Mouse (Mus musculus): ENCODE measurements around the gene Pakap. TPM values are rescaled to one million over a fixed set of nuclear protein-coding genes. Genes with fewer than 3 reads are reported as not detected.

The Pakap gene
- total and polyA plus RNA-seq, 2 experiments = 0.06 to 0.18 TPM

DNA sequence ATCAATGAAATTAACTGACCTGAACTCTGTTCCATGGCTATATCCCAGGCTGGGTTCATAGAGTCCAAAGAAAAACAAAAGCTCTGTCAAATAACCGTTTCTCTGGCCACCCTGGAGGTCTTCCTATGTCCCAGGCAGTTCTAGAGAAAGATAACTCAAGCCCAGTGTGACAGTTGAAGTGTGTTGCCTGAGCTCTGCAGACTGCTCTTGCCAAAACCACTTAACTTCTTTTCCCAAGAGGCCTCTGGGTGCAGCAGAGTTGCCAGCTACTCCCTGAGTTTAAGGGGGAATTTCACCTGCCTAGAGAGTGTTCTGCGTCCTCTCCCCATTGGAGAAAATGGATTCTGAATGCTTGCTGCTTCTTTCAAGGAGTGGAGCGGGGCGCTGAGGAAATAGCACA, 24.8 kb downstream of the Pakap start:
- Histone ChIP-seq H3K36me3 (ENCODE audit: control insufficient read depth, insufficient read depth, low read length) (no peaks in the 10 kb centered on the region), H3K27ac (replicated peaks; ENCODE audit: insufficient read depth, low read depth, low read length) (no peak overlapping the region), H3K79me2 (ENCODE audit: control insufficient read depth, insufficient read depth, low read length) (no peaks in the 10 kb centered on the region), H3K9ac (ENCODE audit: low read depth, low read length) (no peak overlapping the region), H3K4me1 (ENCODE audit: control insufficient read depth, insufficient read depth, low read length) (no peaks in the 10 kb centered on the region), H3K27me3 (ENCODE audit: control insufficient read depth, insufficient read depth, low read length) (no peaks in the 10 kb centered on the region), H3K4me3 (ENCODE audit: insufficient read depth, low read depth, low read length) (no peak overlapping the region)
- 78% methylated on average over 4 of the region's 4 CpGs for WGBS
- no peak for DNase-seq (ENCODE audit: extremely low read depth, low read depth, low spot score)
- TF ChIP-seq CTCF (IDR thresholded peaks at IDR 0.05; ENCODE audit: low read depth, low read length) = no peak
- no peak for TF ChIP-seq POLR2A (IDR thresholded peaks at IDR 0.05; ENCODE audit: extremely low read depth, insufficient read depth, low read length)

- WGBS = 87% methylated on average over 6 of the region's 6 CpGs
- no peak for DNase-seq (ENCODE audit: extremely low read depth, low read depth, low spot score)
- TF ChIP-seq POLR2A (IDR thresholded peaks at IDR 0.05; ENCODE audit: extremely low read depth, insufficient read depth, low read length) (no peak), CTCF (IDR thresholded peaks at IDR 0.05; ENCODE audit: low read depth, low read length) (no peak)
Observed at GRCm38 (mm10) chr4:57599946-57600345, 32.0 kb downstream of the Pakap start.

DNA sequence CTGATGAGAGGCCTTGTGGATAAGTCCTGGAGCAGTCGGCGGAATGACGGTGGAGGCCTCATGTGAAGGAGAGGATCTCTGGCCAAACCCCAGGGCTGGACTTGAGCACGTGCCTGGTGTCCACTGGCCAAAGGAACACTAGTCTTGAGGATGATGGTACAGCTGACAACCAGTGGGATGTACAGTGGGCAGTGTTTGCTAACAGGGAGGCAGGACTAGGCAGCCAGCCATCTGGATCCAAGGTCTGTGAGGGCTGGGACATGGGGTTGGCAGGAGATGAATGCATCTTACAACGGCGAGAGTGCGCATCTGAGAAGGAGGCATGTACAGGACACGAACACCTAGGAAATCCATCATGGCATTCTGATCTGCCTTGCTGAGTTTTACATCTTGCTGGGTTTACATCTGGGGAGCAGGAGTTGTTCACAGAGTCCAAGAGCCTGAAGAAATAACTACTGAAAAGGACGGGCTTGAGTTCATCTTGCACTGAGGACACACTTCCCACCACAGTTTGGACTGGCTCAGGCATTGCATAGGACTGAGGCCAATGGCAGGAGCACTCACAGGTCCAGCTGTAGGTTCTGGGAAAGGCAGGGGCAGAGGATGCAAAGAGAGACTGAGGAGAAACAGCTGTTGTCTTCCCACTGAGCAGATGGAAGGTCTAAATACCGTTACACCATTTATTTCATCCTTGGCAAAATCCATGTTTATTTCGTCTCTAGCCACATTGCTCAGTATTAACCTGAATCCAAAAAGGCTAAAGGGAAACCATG, 32.9 kb downstream of the Pakap start:
- H3K4me1 ChIP-seq (ENCODE audit: control insufficient read depth, insufficient read depth, low read length) = no peaks in the 10 kb centered on the region
- no peaks in the 10 kb centered on the region for H3K27me3 ChIP-seq (ENCODE audit: control insufficient read depth, insufficient read depth, low read length)
- H3K4me3 ChIP-seq (ENCODE audit: insufficient read depth, low read depth, low read length) = no peak overlapping the region
- 90% methylated on average over 11 of the region's 11 CpGs for WGBS
- H3K36me3 ChIP-seq (ENCODE audit: control insufficient read depth, insufficient read depth, low read length) = no peaks in the 10 kb centered on the region
- no peak for TF ChIP-seq POLR2A (IDR thresholded peaks at IDR 0.05; ENCODE audit: extremely low read depth, insufficient read depth, low read length)
- no peak for TF ChIP-seq CTCF (IDR thresholded peaks at IDR 0.05; ENCODE audit: low read depth, low read length)
- no peak overlapping the region for H3K9ac ChIP-seq (ENCODE audit: low read depth, low read length)
- no peak for DNase-seq (ENCODE audit: extremely low read depth, low read depth, low spot score)
- no peak overlapping the region for H3K27ac ChIP-seq (replicated peaks; ENCODE audit: insufficient read depth, low read depth, low read length)
- H3K79me2 ChIP-seq (ENCODE audit: control insufficient read depth, insufficient read depth, low read length) = no peaks in the 10 kb centered on the region

More at GRCm38 (mm10) chr4:57599946-57600345, 32.0 kb downstream of the Pakap start:
- Histone ChIP-seq H3K9ac (ENCODE audit: low read depth, low read length) (no peak overlapping the region), H3K36me3 (ENCODE audit: control insufficient read depth, insufficient read depth, low read length) (no peaks in the 10 kb centered on the region), H3K79me2 (ENCODE audit: control insufficient read depth, insufficient read depth, low read length) (no peaks in the 10 kb centered on the region), H3K27ac (replicated peaks; ENCODE audit: insufficient read depth, low read depth, low read length) (no peak overlapping the region), H3K4me3 (ENCODE audit: insufficient read depth, low read depth, low read length) (no peak overlapping the region), H3K4me1 (ENCODE audit: control insufficient read depth, insufficient read depth, low read length) (no peaks in the 10 kb centered on the region), H3K27me3 (ENCODE audit: control insufficient read depth, insufficient read depth, low read length) (no peaks in the 10 kb centered on the region)

DNA sequence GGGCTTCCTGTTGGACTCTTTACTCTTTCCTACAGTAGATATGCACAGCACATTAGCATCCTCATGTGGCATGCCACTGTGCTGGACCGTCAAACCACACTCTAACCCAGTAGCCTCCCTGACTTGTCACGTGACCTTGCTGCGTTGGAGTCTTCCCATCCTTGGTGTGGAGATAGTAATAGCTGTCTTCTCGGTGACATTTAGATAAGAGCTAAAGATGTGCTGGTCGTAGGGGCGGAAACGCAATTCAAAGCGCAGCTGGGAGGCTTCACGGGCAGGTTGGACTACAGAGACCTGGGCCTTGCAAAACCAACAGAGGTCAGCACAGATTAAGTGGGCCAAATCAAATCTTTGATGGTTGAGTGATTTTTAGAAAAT, 33.5 kb downstream of the Pakap start:
- Histone ChIP-seq H3K27me3 (ENCODE audit: control insufficient read depth, insufficient read depth, low read length) (no peaks in the 10 kb centered on the region), H3K36me3 (ENCODE audit: control insufficient read depth, insufficient read depth, low read length) (no peaks in the 10 kb centered on the region), H3K79me2 (ENCODE audit: control insufficient read depth, insufficient read depth, low read length) (no peaks in the 10 kb centered on the region), H3K27ac (replicated peaks; ENCODE audit: insufficient read depth, low read depth, low read length) (no peak overlapping the region), H3K4me3 (ENCODE audit: insufficient read depth, low read depth, low read length) (no peak overlapping the region), H3K9ac (ENCODE audit: low read depth, low read length) (no peak overlapping the region), H3K4me1 (ENCODE audit: control insufficient read depth, insufficient read depth, low read length) (no peaks in the 10 kb centered on the region)
- no peak for TF ChIP-seq CTCF (IDR thresholded peaks at IDR 0.05; ENCODE audit: low read depth, low read length)
- no peak for TF ChIP-seq POLR2A (IDR thresholded peaks at IDR 0.05; ENCODE audit: extremely low read depth, insufficient read depth, low read length)
- WGBS = 78% methylated on average over 9 of the region's 9 CpGs
- no peak for DNase-seq (ENCODE audit: extremely low read depth, low read depth, low spot score)

GRCm38 (mm10) chr4:57601903-57602617, 34.1 kb downstream of the Pakap start:
- no peak for TF ChIP-seq CTCF (IDR thresholded peaks at IDR 0.05; ENCODE audit: low read depth, low read length)
- no peak for TF ChIP-seq POLR2A (IDR thresholded peaks at IDR 0.05; ENCODE audit: extremely low read depth, insufficient read depth, low read length)
- DNase-seq (ENCODE audit: extremely low read depth, low read depth, low spot score) = no peak
- no peaks in the 10 kb centered on the region for H3K79me2 ChIP-seq (ENCODE audit: control insufficient read depth, insufficient read depth, low read length)

GRCm38 (mm10) chr4:57606258-57606657, 38.3 kb downstream of the Pakap start:
- H3K4me1 ChIP-seq (ENCODE audit: control insufficient read depth, insufficient read depth, low read length) = no peaks in the 10 kb centered on the region
- no peak for TF ChIP-seq CTCF (IDR thresholded peaks at IDR 0.05; ENCODE audit: low read depth, low read length)
- TF ChIP-seq POLR2A (IDR thresholded peaks at IDR 0.05; ENCODE audit: extremely low read depth, insufficient read depth, low read length) = no peak
- no peaks in the 10 kb centered on the region for H3K79me2 ChIP-seq (ENCODE audit: control insufficient read depth, insufficient read depth, low read length)
- DNase-seq (ENCODE audit: extremely low read depth, low read depth, low spot score) = peak; percentile 14
- no peak overlapping the region for H3K27ac ChIP-seq (replicated peaks; ENCODE audit: insufficient read depth, low read depth, low read length)
- H3K4me3 ChIP-seq (ENCODE audit: insufficient read depth, low read depth, low read length) = no peak overlapping the region
- H3K9ac ChIP-seq (ENCODE audit: low read depth, low read length) = no peak overlapping the region
- no peaks in the 10 kb centered on the region for H3K27me3 ChIP-seq (ENCODE audit: control insufficient read depth, insufficient read depth, low read length)
- 57% methylated on average over 3 of the region's 3 CpGs for WGBS
- H3K36me3 ChIP-seq (ENCODE audit: control insufficient read depth, insufficient read depth, low read length) = no peaks in the 10 kb centered on the region

More at GRCm38 (mm10) chr4:57601903-57602617, 34.1 kb downstream of the Pakap start:
- 86% methylated on average over 10 of the region's 10 CpGs for WGBS
- Histone ChIP-seq H3K4me1 (ENCODE audit: control insufficient read depth, insufficient read depth, low read length) (no peaks in the 10 kb centered on the region), H3K27ac (replicated peaks; ENCODE audit: insufficient read depth, low read depth, low read length) (no peak overlapping the region), H3K36me3 (ENCODE audit: control insufficient read depth, insufficient read depth, low read length) (no peaks in the 10 kb centered on the region), H3K27me3 (ENCODE audit: control insufficient read depth, insufficient read depth, low read length) (no peaks in the 10 kb centered on the region), H3K4me3 (ENCODE audit: insufficient read depth, low read depth, low read length) (no peak overlapping the region), H3K9ac (ENCODE audit: low read depth, low read length) (no peak overlapping the region)

Measured in liver, adult 2 months (tissue).